Mouse (Mus musculus): ENCODE measurements at regions not wholly inside any gene's neighbourhood (a gene's known extent, or its start where the extent isn't known, plus 50 kb on each side); places are given as distances from the start of the nearest gene placed in this dataset.

GRCm38 (mm10) chr9:33356621-33357020 is 720.6 kb downstream of the Ets1 start:
- TF ChIP-seq CEBPB (IDR thresholded peaks at IDR 0.05; ENCODE audit: insufficient read depth, poor library complexity, severe bottlenecking) = no peak
- TF ChIP-seq POLR2AphosphoS2 (IDR thresholded peaks at IDR 0.05; ENCODE audit: insufficient read length, low read depth) = no peak
- no peak for TF ChIP-seq USF1 (IDR thresholded peaks at IDR 0.05; ENCODE audit: low read depth)
- TF ChIP-seq POLR2A (IDR thresholded peaks at IDR 0.05; ENCODE audit: insufficient read length, low read depth) = no peak
- TF ChIP-seq MAX (IDR thresholded peaks at IDR 0.05; ENCODE audit: low read depth) = no peak
- no peak for TF ChIP-seq E2F4 (IDR thresholded peaks at IDR 0.05; ENCODE audit: insufficient read depth)
